Mouse (Mus musculus): ENCODE measurements at regions not wholly inside any gene's neighbourhood (a gene's known extent, or its start where the extent isn't known, plus 50 kb on each side); places are given as distances from the start of the nearest gene placed in this dataset.

DNA sequence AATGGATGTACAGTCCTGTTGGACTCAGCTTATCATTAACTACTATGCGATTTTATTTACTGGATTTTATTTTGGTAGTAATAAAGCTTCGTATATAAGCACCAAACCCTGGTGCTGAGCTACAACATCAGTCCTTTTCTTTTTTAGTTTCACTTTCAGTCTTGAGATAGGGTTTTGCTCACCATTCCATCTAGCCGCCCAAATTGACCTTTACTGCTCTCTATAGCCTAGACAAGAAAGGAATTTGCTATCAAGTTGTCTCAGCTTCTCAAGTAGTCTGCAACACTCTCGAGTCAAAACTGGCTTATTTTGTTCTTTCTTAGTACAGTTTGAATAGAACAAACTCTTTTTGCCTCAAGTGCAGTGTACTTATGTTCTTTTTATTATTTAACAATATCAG lies 921.7 kb downstream of the Fscb start:
- no peak for TF ChIP-seq CTCF (IDR thresholded peaks at IDR 0.05; ENCODE audit: low read depth)
- no peak for TF ChIP-seq EP300 (IDR thresholded peaks at IDR 0.05; ENCODE audit: low read depth)

Measured in liver, embryonic 14.5 days (tissue).